Mouse (Mus musculus) intestine, postnatal 0 days (tissue): ENCODE data around the gene Col18a1. TPM values are rescaled to one million over a fixed set of nuclear protein-coding genes. Genes with fewer than 3 reads are reported as not detected.

ENCODE experiments used
- ATAC-seq: fragments of 200-750 bp; cut with Nextera tagmentation; 2 replicates; pipeline ENCODE4 v1.8.0; 2017; ENCODE audit warnings: mild to moderate bottlenecking, moderate TSS enrichment, moderate library complexity
- H3K27ac ChIP-seq: fragments of 300-500 bp; sonication (generic); 2 replicates; pipeline ENCODE4 v1.5.1; 2014; ENCODE audit warnings: mild to moderate bottlenecking, low read depth, low read length, moderate library complexity
- H3K27me3 ChIP-seq: fragments of 300-500 bp; sonication (generic); replicated peaks from 2 replicates; pipeline ENCODE4 v1.6.1; 2014; ENCODE audit warnings: low read length, mixed read lengths; ENCODE audit not compliant: control insufficient read depth, insufficient read depth
- H3K36me3 ChIP-seq: fragments of 300-500 bp; sonication (generic); 2 replicates; pipeline ENCODE4 v1.6.1; 2014; ENCODE audit warnings: mild to moderate bottlenecking, moderate library complexity; ENCODE audit not compliant: control insufficient read depth, insufficient read depth
- H3K4me1 ChIP-seq: fragments of 300-500 bp; sonication (generic); replicated peaks from 2 replicates; pipeline ENCODE4 v1.6.1; 2014; ENCODE audit warnings: antibody characterized with exemption, low read length, mixed read lengths; ENCODE audit not compliant: control insufficient read depth, insufficient read depth
- H3K4me2 ChIP-seq: fragments of 300-500 bp; sonication (generic); replicated peaks from 2 replicates; pipeline ENCODE4 v1.6.1; 2014; ENCODE audit warnings: low read depth, mild to moderate bottlenecking, moderate library complexity
- H3K4me3 ChIP-seq: fragments of 300-500 bp; sonication (generic); 2 replicates; pipeline ENCODE4 v1.5.1; 2014; ENCODE audit warnings: low read depth, low read length
- H3K9ac ChIP-seq: fragments of 300-500 bp; sonication (generic); 2 replicates; pipeline ENCODE4 v1.6.1; 2014; ENCODE audit warnings: mild to moderate bottlenecking, low read depth, low read length
- H3K9me3 ChIP-seq: fragments of 300-500 bp; sonication (generic); 2 replicates; pipeline ENCODE4 v1.6.1; 2016; ENCODE audit warnings: mixed run types; ENCODE audit not compliant: control insufficient read depth
- CTCF ChIP-seq: sonication (generic); IDR thresholded peaks from 2 replicates; pipeline ENCODE4 v1.5.1; 2016; ENCODE audit warnings: low read depth, mild to moderate bottlenecking, control low read depth, antibody characterized with exemption, moderate library complexity
- WGBS: fragments of 180-500 bp; shearing (Covaris S2); extraction: QIAGEN DNeasy Blood & Tissue Kit; methylation state at CpG from one replicate; pipeline ENCODE4 v1.1.7; 2014; 5-methylcytosine and 5-hydroxymethylcytosine counted together
- polyA plus RNA-seq: library from polyadenylated mRNA; unstranded; fragments of >200 nt; fragmentation: Nextera tagmentation; extraction: Ambion mirVana; gene quantifications from 2 replicates; pipeline ENCODE4 v1.2.1, GENCODE M21; 2015

Col18a1 gene
- polyA plus RNA-seq, 1 experiment from 2014 or later = 35.2 TPM

- Histone ChIP-seq H3K9me3 (no peaks in the 10 kb centered on the region), H3K27me3 (no peaks in the 10 kb centered on the region), H3K36me3 (no peaks in the 10 kb centered on the region), H3K9ac (no peak overlapping the region), H3K4me2 (no peak overlapping the region), H3K4me1 (no peaks in the 10 kb centered on the region; the same call in 1 of the 2 replicates), H3K4me3 (no peak overlapping the region), H3K27ac (no peak overlapping the region)
- WGBS = 90% methylated on average over 6 of the region's 6 CpGs
- ATAC-seq = no peak
- no peak for TF ChIP-seq CTCF
Measured at GRCm38 (mm10) chr10:77129637-77130410, 36.5 kb downstream of the Col18a1 start.

DNA sequence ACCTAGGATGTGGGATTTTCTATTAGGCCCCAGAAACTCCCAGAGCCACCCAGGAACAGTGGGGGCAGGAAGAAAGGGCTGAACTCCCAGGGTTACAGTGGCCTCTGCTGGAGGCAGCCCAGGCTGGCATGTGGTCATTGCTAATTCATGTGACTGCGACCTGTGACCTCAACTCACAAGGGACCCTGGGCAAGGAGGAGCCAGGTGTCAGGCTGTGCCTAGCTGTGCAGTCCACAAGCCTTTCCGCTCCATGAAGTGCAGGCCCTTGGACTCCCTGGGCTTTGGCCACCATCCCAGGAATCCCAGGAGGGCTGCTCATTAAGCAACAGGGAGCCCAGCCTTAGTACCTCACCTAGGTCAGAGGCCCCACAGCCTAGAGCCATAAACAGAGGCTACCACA is 38.4 kb downstream of the Col18a1 start:
- Histone ChIP-seq H3K9ac (no peak overlapping the region), H3K27ac (0 out of 2 replicates have a peak overlapping the region, but pooled peaks have one; percentile 10), H3K4me1 (no peaks in the 10 kb centered on the region; the same call in 1 of the 2 replicates), H3K36me3 (no peaks in the 10 kb centered on the region), H3K27me3 (no peaks in the 10 kb centered on the region), H3K4me2 (no peak overlapping the region), H3K9me3 (no peaks in the 10 kb centered on the region), H3K4me3 (no peak overlapping the region)
- ATAC-seq = peak; percentile 42
- 61% methylated on average over 2 of the region's 2 CpGs for WGBS
- peak; percentile 75 for TF ChIP-seq CTCF

DNA sequence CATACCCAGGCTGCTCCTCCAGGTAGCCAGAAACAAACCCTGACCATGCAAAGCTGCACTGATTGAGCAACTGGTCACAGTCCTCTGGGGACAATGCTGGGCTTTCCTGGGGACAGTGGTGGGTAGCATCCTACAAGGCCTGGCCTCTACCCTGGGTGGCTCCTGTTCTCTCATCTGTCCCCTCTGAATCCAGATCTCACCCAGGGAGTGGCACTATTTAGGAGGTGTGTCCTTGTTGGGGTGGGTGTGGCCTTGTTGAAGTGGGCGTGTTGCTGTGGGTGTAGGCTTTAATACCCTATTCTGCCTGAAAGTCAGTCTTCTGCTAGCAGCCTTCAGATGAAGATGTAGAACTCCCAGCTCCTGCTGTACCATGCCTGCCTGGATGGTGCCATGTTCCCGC is 39.8 kb downstream of the Col18a1 start:
- no peak for ATAC-seq
- Histone ChIP-seq H3K27ac (no peak overlapping the region), H3K9me3 (no peaks in the 10 kb centered on the region), H3K27me3 (no peaks in the 10 kb centered on the region), H3K36me3 (no peaks in the 10 kb centered on the region), H3K4me3 (no peak overlapping the region), H3K9ac (no peak overlapping the region), H3K4me2 (no peak overlapping the region), H3K4me1 (no peaks in the 10 kb centered on the region; the same call in 1 of the 2 replicates)
- TF ChIP-seq CTCF = no peak
- WGBS = 78% methylated on average over 2 of the region's 2 CpGs

DNA sequence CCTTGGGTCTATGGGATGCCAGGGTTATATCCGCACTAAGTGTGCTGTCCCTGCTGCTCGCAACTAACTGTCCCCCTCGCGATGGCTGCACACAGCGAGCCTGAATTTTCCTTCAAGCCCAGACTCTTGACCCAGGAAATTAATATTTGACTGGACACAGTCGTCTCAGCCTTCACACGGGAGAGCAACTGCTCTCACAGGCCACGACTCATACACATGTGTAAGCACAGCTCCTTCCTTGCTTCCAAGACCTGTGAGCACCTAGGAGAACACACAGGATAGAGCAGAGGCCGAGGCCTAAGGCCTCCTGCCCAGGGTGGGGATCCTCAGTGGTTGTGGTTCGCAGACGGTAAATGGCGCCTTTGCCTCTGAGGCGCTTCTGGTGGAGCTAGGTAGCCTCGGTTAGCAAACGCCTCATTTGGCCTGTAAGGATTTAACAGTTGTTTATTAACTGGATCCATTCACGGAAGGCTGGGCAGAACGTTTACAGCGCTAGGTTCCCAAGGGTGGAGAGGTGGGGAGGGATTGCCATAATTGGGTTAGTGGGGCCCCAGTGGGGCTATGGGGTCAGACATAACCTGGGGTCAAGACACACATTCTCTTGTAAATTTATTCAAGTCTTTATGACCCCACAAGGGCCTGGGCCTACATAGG is 41.1 kb downstream of the Col18a1 start:
- Histone ChIP-seq H3K9me3 (no peaks in the 10 kb centered on the region), H3K4me2 (no peak overlapping the region), H3K27ac (no peak overlapping the region), H3K4me3 (no peak overlapping the region), H3K4me1 (no peaks in the 10 kb centered on the region), H3K9ac (no peak overlapping the region), H3K36me3 (no peaks in the 10 kb centered on the region), H3K27me3 (no peaks in the 10 kb centered on the region)
- WGBS = 60% methylated on average over 18 of the region's 18 CpGs
- no peak for TF ChIP-seq CTCF
- ATAC-seq = no peak

GRCm38 (mm10) chr10:77123953-77124352 is 42.4 kb downstream of the Col18a1 start:
- no peak overlapping the region for H3K9ac ChIP-seq
- no peak overlapping the region for H3K4me2 ChIP-seq
- no peaks in the 10 kb centered on the region for H3K36me3 ChIP-seq
- no peak overlapping the region for H3K27ac ChIP-seq
- no peak for ATAC-seq
- 75% methylated on average over 8 of the region's 8 CpGs for WGBS
- no peak overlapping the region for H3K4me3 ChIP-seq
- no peaks in the 10 kb centered on the region for H3K9me3 ChIP-seq
- H3K4me1 ChIP-seq = no peaks in the 10 kb centered on the region
- no peaks in the 10 kb centered on the region for H3K27me3 ChIP-seq
- no peak for TF ChIP-seq CTCF

DNA sequence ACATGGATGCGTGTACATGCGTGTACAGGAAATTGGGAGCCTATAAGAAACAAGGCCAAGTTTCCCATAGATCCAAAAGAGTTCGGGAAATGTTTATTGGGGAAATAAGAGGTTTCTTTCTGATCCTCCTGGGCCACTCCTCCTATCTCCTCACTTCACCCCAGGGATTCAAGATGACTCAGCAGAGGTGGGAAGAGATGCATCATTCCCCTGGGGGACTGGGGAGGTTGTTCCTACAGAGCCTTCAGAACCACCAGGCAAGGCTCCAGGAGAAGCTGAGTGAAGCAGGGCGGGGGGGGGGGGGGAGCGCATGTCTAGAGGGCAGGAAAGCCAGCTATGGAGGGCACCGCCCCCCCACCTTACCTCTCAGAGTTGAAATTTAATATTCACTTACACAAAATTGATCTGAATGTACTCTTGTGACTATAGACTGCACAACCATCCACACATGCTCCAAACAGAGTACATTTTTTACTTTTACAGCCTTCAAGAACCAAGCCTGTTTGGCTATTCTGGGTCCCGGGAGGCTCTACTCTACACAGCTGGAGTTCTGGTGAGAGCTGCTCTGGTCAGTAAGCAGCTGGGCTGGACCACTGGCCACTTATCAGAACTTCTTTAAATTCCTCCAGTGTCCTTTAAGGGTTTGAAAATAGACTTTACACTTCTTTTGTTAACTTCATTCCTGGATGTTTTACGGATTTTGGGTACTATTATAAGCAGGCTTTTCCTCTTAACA is 44.9 kb downstream of the Col18a1 start:
- Histone ChIP-seq H3K9ac (no peak overlapping the region), H3K36me3 (no peaks in the 10 kb centered on the region), H3K4me2 (no peak overlapping the region), H3K4me3 (no peak overlapping the region), H3K27ac (no peak overlapping the region), H3K27me3 (no peaks in the 10 kb centered on the region), H3K9me3 (no peaks in the 10 kb centered on the region), H3K4me1 (peaks cover 3% of the 10 kb centered on the region; the same call in 1 of the 2 replicates)
- WGBS = 90% methylated on average over 7 of the region's 8 CpGs
- ATAC-seq = no peak
- no peak for TF ChIP-seq CTCF
